Mouse (Mus musculus): ENCODE measurements around the gene Fam229a.

The Fam229a gene

GRCm38 (mm10) chr4:129481090-129481489 is 9.9 kb upstream of the Fam229a start:
- in situ Hi-C loops (cut with MboI; ENCODE audit: unreplicated experiment in 2 of 2): no loop called here

- in situ Hi-C loops (cut with MboI; ENCODE audit: unreplicated experiment in 2 of 2): no loop called here
These were observed 3.7 kb downstream of the Fam229a start for GRCm38 (mm10) chr4:129494681-129495080.

GRCm38 (mm10) chr4:129495672-129496562 is 4.9 kb downstream of the Fam229a start:
- in situ Hi-C loops (cut with MboI; ENCODE audit: unreplicated experiment in 2 of 2): no loop called here

- in situ Hi-C loops (cut with MboI; ENCODE audit: unreplicated experiment in 2 of 2): no loop called here
These were observed 5.6 kb downstream of the Fam229a start for GRCm38 (mm10) chr4:129496631-129497030.

GRCm38 (mm10) chr4:129498941-129499340 is 8.0 kb downstream of the Fam229a start:
- in situ Hi-C loops (cut with MboI; ENCODE audit: unreplicated experiment in 2 of 2): no loop called here

GRCm38 (mm10) chr4:129500017-129500416 is 9.0 kb downstream of the Fam229a start:
- in situ Hi-C loops (cut with MboI; ENCODE audit: unreplicated experiment in 2 of 2): no loop called here

GRCm38 (mm10) chr4:129500607-129501566 is 9.9 kb downstream of the Fam229a start:
- in situ Hi-C loops (cut with MboI; ENCODE audit: unreplicated experiment in 2 of 2): no loop called here

GRCm38 (mm10) chr4:129502327-129502888 is 11.4 kb downstream of the Fam229a start:
- in situ Hi-C loops (cut with MboI; ENCODE audit: unreplicated experiment in 2 of 2): no loop called here

- in situ Hi-C loops (cut with MboI; ENCODE audit: unreplicated experiment in 2 of 2): no loop called here
These were observed 12.0 kb downstream of the Fam229a start for GRCm38 (mm10) chr4:129502901-129503444.

- in situ Hi-C loops (cut with MboI; ENCODE audit: unreplicated experiment in 2 of 2): no loop called here
These were observed 14.5 kb downstream of the Fam229a start for GRCm38 (mm10) chr4:129505511-129505910.

- in situ Hi-C loops (cut with MboI; ENCODE audit: unreplicated experiment in 2 of 2): no loop called here
These were observed 16.6 kb downstream of the Fam229a start for GRCm38 (mm10) chr4:129507434-129508236.

GRCm38 (mm10) chr4:129508237-129508515 is 17.2 kb downstream of the Fam229a start:
- in situ Hi-C loops (cut with MboI; ENCODE audit: unreplicated experiment in 2 of 2): no loop called here

- in situ Hi-C loops (cut with MboI; ENCODE audit: unreplicated experiment in 2 of 2): no loop called here
These were observed 18.0 kb downstream of the Fam229a start for GRCm38 (mm10) chr4:129508834-129509600.

GRCm38 (mm10) chr4:129509650-129510049 is 18.7 kb downstream of the Fam229a start:
- in situ Hi-C loops (cut with MboI; ENCODE audit: unreplicated experiment in 2 of 2): no loop called here

- in situ Hi-C loops (cut with MboI; ENCODE audit: unreplicated experiment in 2 of 2): no loop called here
These were observed 19.9 kb downstream of the Fam229a start for GRCm38 (mm10) chr4:129510723-129511412.

- in situ Hi-C loops (cut with MboI; ENCODE audit: unreplicated experiment in 2 of 2): no loop called here
These were observed 20.6 kb downstream of the Fam229a start for GRCm38 (mm10) chr4:129511413-129512096.

- in situ Hi-C loops (cut with MboI; ENCODE audit: unreplicated experiment in 2 of 2): no loop called here
These were observed 22.2 kb downstream of the Fam229a start, which contains the start of gene Marcksl1 for GRCm38 (mm10) chr4:129513086-129513767. TSS of gene Marcksl1 (plus strand) at chr4:129513581.
